Mouse (Mus musculus) limb, embryonic 11.5 days (tissue): ENCODE results near the gene Fmo6. TPM values are rescaled to one million over a fixed set of nuclear protein-coding genes. Genes with fewer than 3 reads are reported as not detected.

Experiments used
- ATAC-seq: fragments of 200-750 bp; cut with Nextera tagmentation; 2 replicates; pipeline ENCODE4 v1.8.0; 2017; ENCODE audit warnings: low read depth; ENCODE audit not compliant: insufficient number of reproducible peaks, low FRiP score, low TSS enrichment
- DNase-seq: peaks from one replicate; pipeline ENCODE4 v3.0.0-alpha.2; 2015; ENCODE audit warnings: low spot score
- H3K27ac ChIP-seq: fragments of 300-500 bp; sonication (generic); replicated peaks from 2 replicates; pipeline ENCODE4 v1.5.1; 2014; ENCODE audit warnings: low read depth, mild to moderate bottlenecking, low read length
- H3K27me3 ChIP-seq: fragments of 300-500 bp; sonication (generic); 2 replicates; pipeline ENCODE4 v1.6.1; 2014; ENCODE audit warnings: mild to moderate bottlenecking, low read length, mixed read lengths; ENCODE audit not compliant: control insufficient read depth, insufficient read depth
- H3K36me3 ChIP-seq: fragments of 300-500 bp; sonication (generic); 2 replicates; pipeline ENCODE4 v1.6.1; 2014; ENCODE audit warnings: mild to moderate bottlenecking, low read length, moderate library complexity, mixed read lengths; ENCODE audit not compliant: control insufficient read depth, insufficient read depth
- H3K4me1 ChIP-seq: fragments of 300-500 bp; sonication (generic); 2 replicates; pipeline ENCODE4 v1.6.1; 2014; ENCODE audit warnings: low read length, mixed read lengths; ENCODE audit not compliant: control insufficient read depth, insufficient read depth
- H3K4me2 ChIP-seq: fragments of 300-500 bp; sonication (generic); 2 replicates; pipeline ENCODE4 v1.6.1; 2014; ENCODE audit warnings: low read depth, mild to moderate bottlenecking, moderate library complexity; ENCODE audit not compliant: severe bottlenecking
- H3K4me3 ChIP-seq: fragments of 300-500 bp; sonication (generic); 2 replicates; pipeline ENCODE4 v1.5.1; 2014; ENCODE audit warnings: low read depth, low read length
- H3K9ac ChIP-seq: fragments of 300-500 bp; sonication (generic); 2 replicates; pipeline ENCODE4 v1.6.1; 2014; ENCODE audit warnings: mild to moderate bottlenecking, low read length
- H3K9me3 ChIP-seq: fragments of 300-500 bp; sonication (generic); 2 replicates; pipeline ENCODE4 v1.6.1; 2016; ENCODE audit warnings: low read length; ENCODE audit not compliant: control insufficient read depth
- WGBS: fragments of 180-500 bp; shearing (Covaris S2); extraction: QIAGEN DNeasy Blood & Tissue Kit; methylation state at CpG from one replicate; pipeline ENCODE4 v1.1.7; 2014; 5-methylcytosine and 5-hydroxymethylcytosine counted together
- polyA plus RNA-seq: library from polyadenylated mRNA; unstranded; fragments of >200 nt; fragmentation: Nextera tagmentation; extraction: Ambion mirVana; gene quantifications from 2 replicates; pipeline ENCODE4 v1.2.1, GENCODE M21; 2014

Gene Fmo6
- polyA plus RNA-seq, 1 experiment from 2014 or later, result not detected

DNA sequence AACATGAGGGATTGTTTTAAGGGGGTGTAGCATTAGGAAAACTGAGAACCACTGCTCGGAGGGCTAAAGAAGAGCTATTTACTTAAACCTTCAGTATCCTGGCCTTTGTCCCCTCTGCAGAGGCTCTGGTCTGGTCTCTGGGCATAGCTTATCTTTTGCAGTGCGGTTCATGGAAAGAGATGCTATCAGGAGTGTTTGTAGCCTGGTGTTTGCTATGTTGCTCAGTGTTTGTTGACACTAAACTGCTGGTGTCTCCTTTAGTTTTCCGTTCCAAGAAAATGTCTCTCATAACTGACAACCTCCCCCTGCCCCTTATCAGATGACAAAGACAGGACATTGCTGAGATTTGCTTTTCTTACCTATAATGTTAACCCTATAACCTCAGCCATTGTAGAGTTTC lies 62.2 kb downstream of the Fmo6 start:
- DNase-seq, result no peak
- H3K9me3 ChIP-seq, result no peaks in the 10 kb centered on the region
- no peak for ATAC-seq

DNA sequence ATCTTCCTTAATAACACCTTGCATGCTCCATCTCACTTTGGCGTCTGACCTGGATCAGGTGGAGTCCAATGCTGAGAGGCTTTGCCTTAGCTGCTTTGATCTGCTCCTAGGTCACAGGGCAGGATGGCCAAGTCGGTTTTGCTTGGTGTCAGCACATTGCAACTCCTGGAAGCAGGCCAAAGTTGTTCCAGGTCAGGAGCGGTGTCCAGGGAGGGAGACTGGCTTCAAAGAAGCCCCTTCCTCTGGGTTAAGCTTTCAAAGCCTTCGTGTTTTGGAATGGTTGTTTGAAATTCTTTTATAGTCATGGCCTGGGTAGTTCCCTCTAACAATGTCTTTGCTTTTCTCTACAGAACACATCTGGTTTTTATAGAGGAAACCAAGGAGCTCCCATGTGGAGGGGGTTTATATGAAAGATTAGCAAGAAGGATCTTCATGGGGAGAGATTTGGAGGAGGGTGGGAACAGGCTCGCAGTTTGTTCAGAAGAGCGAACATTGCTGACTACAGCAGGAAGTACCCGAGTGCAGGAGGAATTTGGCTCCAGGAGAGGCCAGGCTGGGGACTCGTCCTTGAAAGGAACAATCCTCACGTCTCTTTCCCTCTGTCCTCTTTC lies 65.5 kb downstream of the Fmo6 start:
- no peak overlapping the region for H3K4me2 ChIP-seq
- ATAC-seq, result peak; percentile 80
- peak; percentile 62 for DNase-seq
- H3K9ac ChIP-seq, result no peak overlapping the region
- whole genome bisulfite sequencing, result 10% methylated on average over 9 of the region's 9 CpGs
- H3K27ac ChIP-seq, result peak overlapping the region; percentile 78
- peaks cover 21% of the 10 kb centered on the region for H3K4me1 ChIP-seq
- H3K4me3 ChIP-seq, result no peak overlapping the region
- no peaks in the 10 kb centered on the region for H3K9me3 ChIP-seq
- no peaks in the 10 kb centered on the region for H3K27me3 ChIP-seq
- no peaks in the 10 kb centered on the region for H3K36me3 ChIP-seq

More for the DNA sequence above, 62.2 kb downstream of the Fmo6 start:
- H3K36me3 ChIP-seq, result no peaks in the 10 kb centered on the region
- no peak overlapping the region for H3K9ac ChIP-seq
- no peak overlapping the region for H3K4me2 ChIP-seq
- 70% methylated on average over 3 of the region's 3 CpGs for WGBS
- no peaks in the 10 kb centered on the region for H3K27me3 ChIP-seq
- peaks cover 21% of the 10 kb centered on the region for H3K4me1 ChIP-seq
- no peak overlapping the region for H3K27ac ChIP-seq
- no peak overlapping the region for H3K4me3 ChIP-seq

DNA sequence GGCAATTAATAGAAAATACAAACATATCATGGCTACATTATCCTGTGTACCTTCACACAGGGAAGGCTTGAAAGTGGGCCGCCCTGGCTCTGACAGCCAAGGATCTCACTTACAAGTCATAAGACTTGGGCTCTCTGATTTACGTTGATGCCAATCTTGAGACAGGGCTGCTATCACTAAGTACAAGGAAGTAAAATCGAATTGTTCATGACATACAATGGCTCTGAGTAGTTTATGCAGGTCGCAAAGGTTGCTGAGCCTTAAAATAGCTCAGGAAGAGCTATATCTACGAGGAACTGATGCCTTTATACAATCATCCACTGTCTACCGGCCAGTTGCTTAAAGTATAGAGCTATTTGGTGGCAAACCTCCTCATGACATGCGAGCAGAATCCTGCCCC lies 66.3 kb downstream of the Fmo6 start:
- Histone ChIP-seq H3K4me1 (peaks cover 26% of the 10 kb centered on the region), H3K4me3 (no peak overlapping the region), H3K9ac (no peak overlapping the region), H3K36me3 (no peaks in the 10 kb centered on the region), H3K9me3 (no peaks in the 10 kb centered on the region), H3K27me3 (no peaks in the 10 kb centered on the region), H3K27ac (peak overlapping the region; percentile 78), H3K4me2 (no peak overlapping the region)
- DNase-seq (no peak), ATAC-seq (no peak)
- 82% methylated on average over 7 of the region's 7 CpGs for WGBS

DNA sequence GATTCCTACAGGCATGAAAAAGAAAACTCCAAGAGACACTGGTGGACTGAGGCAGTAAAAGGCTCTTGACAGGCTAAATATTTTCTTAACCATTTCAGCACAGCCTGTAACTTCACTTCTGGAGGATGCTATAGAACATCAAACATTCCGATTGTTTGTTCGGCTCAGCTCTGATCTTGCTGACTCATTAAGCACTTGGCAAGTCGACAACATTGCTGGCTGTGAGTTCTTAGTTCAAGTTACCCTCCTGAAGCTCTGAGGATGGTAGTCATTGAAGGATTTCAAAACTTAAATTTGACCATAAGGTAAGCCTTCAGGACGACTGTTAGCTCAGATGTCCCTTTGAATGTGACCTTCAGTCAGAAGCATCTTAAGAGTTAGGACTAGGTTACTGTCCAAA lies 69.9 kb downstream of the Fmo6 start:
- peaks cover 26% of the 10 kb centered on the region for H3K4me1 ChIP-seq
- 85% methylated on average over 4 of the region's 4 CpGs for WGBS
- no peak for DNase-seq

More for the DNA sequence above, 69.9 kb downstream of the Fmo6 start:
- no peaks in the 10 kb centered on the region for H3K9me3 ChIP-seq
- H3K4me3 ChIP-seq, result no peak overlapping the region
- ATAC-seq, result no peak
- H3K27me3 ChIP-seq, result no peaks in the 10 kb centered on the region
- no peak overlapping the region for H3K27ac ChIP-seq
- H3K36me3 ChIP-seq, result no peaks in the 10 kb centered on the region
- H3K4me2 ChIP-seq, result no peak overlapping the region
- H3K9ac ChIP-seq, result no peak overlapping the region

Other genes with a start within 250 kb of the Fmo6 start
- 168 and 186 TPM in 2 replicates for gene Prrc2c, start 197.0 kb downstream of the Fmo6 start, polyA plus RNA-seq
- not detected in 2 replicates for gene Fmo4, start 123.5 kb downstream of the Fmo6 start, polyA plus RNA-seq
- 2.8 and 3.1 TPM in 2 replicates for gene Fmo1, start 70.9 kb downstream of the Fmo6 start, polyA plus RNA-seq
- 1.6 and 2.2 TPM in 2 replicates for gene Fmo2, start 38.8 kb downstream of the Fmo6 start, polyA plus RNA-seq
- not detected in 2 replicates for gene Fmo3, start 47.0 kb upstream of the Fmo6 start, polyA plus RNA-seq
- not detected in 2 replicates for gene Mroh9, start 148.2 kb upstream of the Fmo6 start, polyA plus RNA-seq